Mouse (Mus musculus) adrenal gland, postnatal 10 days (tissue): ENCODE data around the gene Rufy4. TPM values are rescaled to one million over a fixed set of nuclear protein-coding genes. Genes with fewer than 3 reads are reported as not detected.

Experiments used
- total RNA-seq, 2 experiments: library from RNA; stranded (reverse); gene quantifications; 2 replicates each; pipeline ENCODE4 v1.2.3; 2021

Rufy4 gene
- total RNA-seq, 2 experiments from 2014 or later, result 3.4 to 4.3 TPM

Other genes starting within 250 kb of the Rufy4 start
- 100 to 1,000 TPM; 284 to 309 TPM for gene Tns1, start 1.1 kb upstream of the Rufy4 start, total RNA-seq
- 1 to 10 TPM in 1 of 2 experiments, under 1 TPM in 1; 0.48 to 1.6 TPM for gene Cxcr2, start 28.4 kb downstream of the Rufy4 start, total RNA-seq
- gene Cxcr1, start 69.1 kb downstream of the Rufy4 start, total RNA-seq, result not detected
- 100 to 1,000 TPM; 186 TPM for gene Arpc2, start 110.5 kb downstream of the Rufy4 start, total RNA-seq
- under 1 TPM in 1 of 2 experiments, not detected in 1; 0.24 TPM for gene Gpbar1, start 153.0 kb downstream of the Rufy4 start, total RNA-seq
- gene Aamp, start 159.2 kb downstream of the Rufy4 start, total RNA-seq, result 100 to 1,000 TPM; 151 to 159 TPM
- 100 to 1,000 TPM; 116 to 139 TPM for gene Pnkd, start 159.4 kb downstream of the Rufy4 start, total RNA-seq
- gene Tmbim1, start 180.1 kb downstream of the Rufy4 start, total RNA-seq, result 10 to 100 TPM; 63.6 to 68.8 TPM
- under 1 TPM; 0.33 to 0.45 TPM for gene Catip, start 236.6 kb downstream of the Rufy4 start, total RNA-seq
- gene Slc11a1, start 249.7 kb downstream of the Rufy4 start, total RNA-seq, result 1 to 10 TPM; 8.2 to 8.9 TPM